Mouse (Mus musculus) NIH3T3 (cell line): ENCODE measurements at regions not wholly inside any gene's neighbourhood (a gene's known extent, or its start where the extent isn't known, plus 50 kb on each side); places are given as distances from the start of the nearest gene placed in this dataset.
"Not testable (repeated sequence)": the region's sequence is repeated elsewhere in the genome, so short reads cannot be mapped to it uniquely, and the experiment has no call there.

ENCODE experiments used
- DNase-seq: peaks from one replicate; pipeline ENCODE4 v3.0.0-alpha.2; 2012; ENCODE audit warnings: low read depth

GRCm38 (mm10) chr17:58820588-58821195, 170.5 kb downstream of the Pdzph1 start:
- no peak for DNase-seq

- no peak for DNase-seq
Measured at GRCm38 (mm10) chr17:58819339-58819738, 171.8 kb downstream of the Pdzph1 start.

- DNase-seq, result not testable (repeated sequence)
Measured at GRCm38 (mm10) chr17:58775451-58775850, 215.7 kb downstream of the Pdzph1 start.

GRCm38 (mm10) chr17:58773595-58773994, 217.6 kb downstream of the Pdzph1 start:
- DNase-seq, result no peak

GRCm38 (mm10) chr17:58765141-58765540, 226.0 kb downstream of the Pdzph1 start:
- DNase-seq, result no peak

GRCm38 (mm10) chr17:58749000-58749399, 242.2 kb downstream of the Pdzph1 start:
- peak; percentile 0 for DNase-seq

GRCm38 (mm10) chr17:58748264-58748663, 242.9 kb downstream of the Pdzph1 start:
- DNase-seq, result peak; percentile 0

- DNase-seq, result no peak
Measured at GRCm38 (mm10) chr17:58710748-58711478, 280.3 kb downstream of the Pdzph1 start.

- DNase-seq, result no peak
Measured at GRCm38 (mm10) chr17:58690211-58690610, 301.0 kb downstream of the Pdzph1 start.

GRCm38 (mm10) chr17:58672291-58672690, 318.9 kb downstream of the Pdzph1 start:
- DNase-seq, result no peak

- no peak for DNase-seq
Measured at GRCm38 (mm10) chr17:58668036-58668435, 323.1 kb downstream of the Pdzph1 start.

- no peak for DNase-seq
Measured at GRCm38 (mm10) chr17:58643793-58644192, 347.4 kb downstream of the Pdzph1 start.

- peak; percentile 7 for DNase-seq
Measured at GRCm38 (mm10) chr17:58642273-58642672, 348.9 kb downstream of the Pdzph1 start.

- DNase-seq, result no peak
Measured at GRCm38 (mm10) chr17:58598911-58599310, 392.3 kb downstream of the Pdzph1 start.

GRCm38 (mm10) chr17:58596661-58597060, 394.5 kb downstream of the Pdzph1 start:
- DNase-seq, result no peak

GRCm38 (mm10) chr17:58587946-58588345, 403.2 kb downstream of the Pdzph1 start:
- DNase-seq, result no peak

GRCm38 (mm10) chr17:58572885-58573284, 418.3 kb downstream of the Pdzph1 start:
- DNase-seq, result no peak
